Mouse (Mus musculus): ENCODE measurements around the gene D430041D05Rik.
A peak's percentile ranks its signal among the peaks of the same experiment; 100 is the strongest.

D430041D05Rik gene

DNA sequence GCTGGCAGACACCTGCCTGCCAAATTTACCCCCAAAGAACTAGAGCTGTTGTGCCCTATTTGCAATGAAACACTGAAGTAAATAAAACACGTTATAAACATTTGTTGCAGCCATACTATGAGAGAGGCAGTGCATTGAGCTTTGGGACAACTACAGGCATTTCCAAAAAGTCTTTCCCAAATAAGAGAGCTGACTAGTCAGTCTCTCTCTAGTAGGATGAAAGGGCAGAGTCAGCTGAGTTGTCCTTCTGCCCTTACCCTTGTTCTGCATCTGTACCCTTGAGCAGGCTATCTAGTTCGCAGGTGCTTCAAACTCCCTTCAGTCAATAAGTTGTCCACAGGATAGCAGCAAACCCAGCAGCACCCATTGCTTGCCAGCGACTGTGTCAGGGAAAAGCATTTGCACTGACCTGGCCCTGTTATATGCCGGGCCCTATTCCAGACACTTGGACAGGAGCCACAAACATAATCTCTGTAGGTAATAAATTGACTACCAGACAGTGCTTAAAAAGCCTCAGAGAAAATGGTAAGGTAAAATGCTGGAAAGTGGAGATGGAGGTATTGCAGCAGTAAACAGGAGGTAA is at the start of gene D430041D05Rik:
TSS of gene D430041D05Rik (minus strand) at position 51 of the 583 bp plus-strand sequence.
- DNase-seq = no peak

DNA sequence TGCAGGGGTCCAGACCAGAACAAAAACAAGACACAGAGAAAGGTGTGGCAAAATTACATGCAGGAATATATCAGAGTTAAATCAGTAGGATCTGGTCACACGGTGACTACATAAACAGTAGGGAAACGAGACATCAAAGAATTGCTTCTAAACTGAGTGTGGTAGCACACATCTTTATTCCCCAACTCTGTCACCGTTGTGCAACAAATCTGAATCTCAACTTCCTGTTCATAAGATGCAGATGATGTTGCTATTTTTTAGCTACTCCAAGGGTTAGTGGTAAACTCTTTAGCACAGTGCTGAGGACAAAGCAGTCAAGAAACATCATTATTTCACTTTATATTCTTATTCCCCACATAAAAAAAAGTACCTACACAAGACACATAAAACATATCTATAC is 49.2 kb upstream of the D430041D05Rik start:
- no peak for DNase-seq

DNA sequence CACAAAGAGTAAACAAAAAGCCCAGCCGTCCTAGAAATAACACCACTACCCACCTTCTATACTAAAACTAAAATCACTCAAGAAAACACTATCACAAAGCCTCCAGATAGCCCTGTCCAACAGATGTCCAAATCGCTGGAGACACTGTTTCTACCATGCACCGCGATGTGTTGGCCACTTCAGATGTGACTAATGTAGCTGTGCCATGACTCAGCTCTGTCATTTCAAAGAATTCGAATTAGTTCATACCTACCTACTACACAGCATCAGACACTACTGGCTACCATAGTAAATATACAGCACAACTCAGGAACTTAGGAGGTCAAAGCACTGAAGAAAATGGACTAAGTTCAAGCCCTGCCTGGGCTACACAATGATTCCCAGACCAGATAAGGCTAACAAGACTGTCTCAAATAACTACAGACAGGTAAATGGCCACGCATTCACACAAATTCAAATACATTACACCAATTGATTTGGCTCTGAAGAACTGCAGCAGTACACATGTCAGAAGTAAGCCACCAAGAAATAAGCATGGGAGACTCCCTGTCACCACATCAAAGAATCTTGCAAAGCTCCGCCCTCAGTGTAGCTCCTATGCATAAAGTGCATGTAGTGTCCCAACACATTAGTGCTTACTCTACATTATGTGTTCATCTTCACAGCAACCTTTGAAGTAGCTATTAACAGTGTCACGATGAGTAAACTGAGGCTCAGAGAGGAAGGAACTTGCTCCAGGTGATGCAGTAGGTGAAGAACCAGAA is 47.9 kb upstream of the D430041D05Rik start:
- no peak for DNase-seq

DNA sequence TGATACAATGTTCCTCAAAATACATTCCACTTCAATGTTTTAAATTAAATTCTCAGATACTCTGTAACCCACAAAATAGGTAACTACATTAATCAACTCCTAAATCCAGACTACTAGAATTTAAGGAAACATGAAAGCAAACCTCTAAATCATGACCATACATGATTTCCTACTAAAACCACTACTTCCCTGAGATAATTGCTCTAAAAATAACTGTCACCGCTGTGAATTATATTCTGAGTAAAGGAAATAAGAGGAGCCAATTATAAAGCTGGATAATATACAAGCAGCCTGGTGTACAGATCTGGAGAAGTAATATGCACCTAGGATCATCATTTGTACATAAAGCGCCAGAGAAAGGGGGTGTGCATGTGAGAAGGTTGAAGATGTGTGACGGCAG is 46.3 kb upstream of the D430041D05Rik start:
- no peak for DNase-seq

DNA sequence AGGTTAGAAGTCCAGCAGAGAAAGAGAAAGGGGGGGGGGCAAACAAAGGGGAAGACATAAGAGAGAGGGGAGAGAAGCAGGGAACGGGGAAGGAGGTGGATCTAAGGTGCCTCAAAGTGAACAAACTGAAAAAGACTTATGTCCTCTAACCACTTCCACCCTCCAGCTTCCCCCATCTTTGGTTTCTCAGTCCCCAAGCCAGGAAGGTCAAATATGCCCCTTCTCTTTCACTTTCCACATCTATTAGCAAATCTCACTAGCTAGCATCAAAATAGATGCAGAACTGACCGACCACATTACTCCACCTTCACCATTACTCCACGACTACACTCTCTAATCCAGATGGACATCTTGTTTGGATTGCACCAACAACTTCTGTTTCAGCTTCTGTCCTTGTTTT is 39.9 kb upstream of the D430041D05Rik start:
- DNase-seq = no peak

DNA sequence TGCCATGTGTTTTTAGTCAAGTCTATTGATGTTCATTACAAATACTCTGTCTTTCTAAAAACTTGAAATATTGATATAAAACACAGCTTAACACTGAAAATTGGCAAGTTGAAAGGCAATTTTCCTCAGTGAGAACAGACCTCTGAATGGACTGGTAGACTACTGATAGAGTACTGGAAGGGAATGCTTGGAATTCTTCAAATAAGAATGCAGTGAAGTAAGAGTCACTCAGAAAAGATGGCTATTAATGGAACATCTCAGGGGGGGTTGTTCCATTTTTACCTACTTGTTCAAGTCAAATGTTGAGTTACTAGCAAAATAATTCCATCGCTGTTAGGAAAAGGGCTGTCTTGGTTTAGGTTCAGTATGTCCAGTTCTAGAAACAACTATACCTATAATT is 38.4 kb upstream of the D430041D05Rik start:
- no peak for DNase-seq

DNA sequence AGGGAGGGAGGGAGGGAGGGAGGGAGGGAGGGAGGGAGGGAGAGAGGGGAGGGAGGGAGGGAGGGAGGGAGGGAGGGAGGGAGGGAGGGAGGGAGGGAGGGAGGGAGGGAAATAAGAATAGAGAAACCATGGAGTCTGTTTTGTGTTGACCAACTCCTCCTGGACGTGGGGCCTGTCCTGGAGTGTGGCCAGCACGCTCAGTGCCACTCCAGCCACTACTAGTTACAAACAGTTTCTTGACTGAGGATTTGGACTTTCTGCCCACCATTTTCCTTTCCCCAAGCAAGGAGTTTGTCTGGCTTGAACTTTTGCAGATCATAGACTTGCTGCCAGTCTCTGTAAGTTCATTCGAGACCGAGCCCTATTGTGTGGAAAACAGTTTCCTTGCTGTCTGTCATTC is 37.4 kb upstream of the D430041D05Rik start:
- no peak for DNase-seq

DNA sequence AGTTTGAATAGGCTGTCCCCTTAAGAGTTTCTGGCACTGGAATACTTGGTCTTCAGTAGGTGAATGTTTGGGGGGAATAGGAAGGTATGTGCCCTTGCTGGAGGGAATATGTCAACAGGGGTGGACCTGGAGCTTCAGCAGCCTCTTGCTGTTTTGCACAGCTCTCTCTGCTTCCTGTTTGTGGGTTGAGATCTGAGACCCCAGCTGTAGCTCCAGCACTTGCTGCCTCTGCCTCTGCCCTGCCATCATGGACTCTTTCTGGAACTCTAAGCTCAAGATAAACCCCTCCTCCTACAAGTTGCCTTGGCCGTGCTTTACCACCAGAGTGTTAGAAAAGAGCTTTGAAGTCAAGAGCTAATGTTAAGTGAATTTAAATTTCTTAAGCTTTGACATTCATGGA is 35.2 kb upstream of the D430041D05Rik start:
- DNase-seq = peak; percentile 18 to 35

DNA sequence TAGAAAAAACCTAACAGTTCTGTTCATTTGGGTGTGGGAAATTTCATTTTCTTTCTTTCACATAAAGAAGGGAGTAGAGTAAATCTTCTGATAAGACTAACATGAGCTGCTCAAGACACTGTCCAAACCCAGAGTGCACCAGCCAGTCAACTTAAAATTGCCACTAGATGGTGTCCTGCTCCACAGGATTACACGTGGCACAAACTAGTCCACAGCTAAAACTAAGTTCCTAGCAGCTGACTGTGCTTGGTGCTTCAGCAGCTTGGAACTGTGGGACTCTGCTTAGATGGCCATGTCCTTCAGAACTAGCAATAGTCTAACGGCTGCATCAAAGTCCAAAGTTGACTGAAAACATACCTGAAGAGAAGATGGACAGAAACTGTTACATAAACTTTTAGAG is 34.0 kb upstream of the D430041D05Rik start:
- DNase-seq = peak; percentile 26 to 44

DNA sequence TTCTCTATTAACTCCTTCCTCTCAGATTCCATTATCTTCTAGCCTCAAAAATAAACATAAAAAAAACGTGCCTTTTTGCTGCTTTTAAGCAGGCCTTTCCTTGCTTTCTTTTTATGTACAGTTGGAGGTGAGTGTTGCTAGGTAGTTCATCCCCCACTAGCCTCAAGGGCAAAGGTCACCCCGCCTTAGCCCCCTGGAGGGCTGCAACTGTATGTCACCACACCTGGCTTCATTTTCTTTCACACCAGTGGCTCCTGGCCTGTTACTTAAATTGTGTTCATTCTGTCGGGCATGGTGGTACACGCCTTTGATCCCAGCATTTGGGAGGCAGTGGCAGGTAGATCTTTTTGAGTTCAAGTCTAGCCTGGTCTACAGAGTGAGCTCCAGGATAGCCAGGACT is 31.5 kb upstream of the D430041D05Rik start:
- no peak for DNase-seq

DNA sequence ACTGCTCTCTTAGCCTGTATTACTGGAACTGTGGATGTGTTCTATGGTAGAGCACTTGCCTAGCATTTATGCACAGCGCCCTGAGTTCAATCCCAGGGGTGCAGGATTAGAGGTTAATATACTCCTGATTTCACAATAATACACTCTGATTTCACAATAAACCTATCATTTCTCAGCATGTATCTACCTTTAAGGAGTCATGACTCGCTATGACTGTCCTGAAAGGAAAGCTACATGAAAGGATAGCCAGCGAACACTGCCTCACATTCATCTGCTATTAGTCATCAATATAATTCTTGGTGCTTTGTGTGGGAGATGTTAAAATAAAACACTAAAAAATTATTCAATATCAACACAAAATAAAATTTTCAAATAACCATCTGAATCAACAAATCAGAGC is 25.4 kb upstream of the D430041D05Rik start:
- DNase-seq = no peak

DNA sequence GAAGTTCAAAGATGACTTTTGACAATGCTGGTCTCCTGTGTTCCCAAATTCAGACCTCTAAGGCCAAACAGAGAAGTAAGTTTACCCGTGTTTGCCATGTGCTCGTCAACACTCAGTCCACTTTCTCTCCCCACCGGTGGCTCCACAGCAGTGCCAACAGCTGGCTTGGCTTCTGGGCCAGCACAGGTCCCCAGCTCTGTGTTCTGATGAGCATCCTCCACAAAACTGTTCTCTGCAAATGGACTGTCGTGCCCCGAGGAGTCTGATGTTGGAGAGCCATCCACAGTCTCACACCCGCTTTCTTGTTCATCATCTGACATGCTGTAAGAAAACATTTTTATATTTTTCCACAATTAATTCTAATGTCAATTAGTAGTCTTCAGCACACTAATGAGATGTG is 20.3 kb upstream of the D430041D05Rik start:
- no peak for DNase-seq

DNA sequence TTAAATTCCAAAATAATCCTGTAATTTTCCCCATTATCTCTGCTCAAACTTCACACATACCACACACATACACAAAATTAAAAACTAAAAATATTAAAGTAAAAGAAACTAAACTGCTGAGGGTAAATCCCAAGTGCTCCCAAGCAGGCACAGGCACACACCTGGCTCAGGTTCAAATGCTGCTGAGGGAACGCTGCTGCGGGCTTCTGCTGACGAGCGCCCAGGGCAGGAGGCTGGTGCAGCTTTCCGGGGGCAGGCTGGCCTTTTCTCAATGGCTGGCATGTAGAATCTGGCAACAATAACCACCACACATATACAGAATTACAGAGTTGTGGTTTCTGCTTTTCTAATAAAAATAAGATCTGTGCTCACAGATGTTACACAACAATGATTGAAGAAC is 19.8 kb upstream of the D430041D05Rik start:
- DNase-seq = no peak

DNA sequence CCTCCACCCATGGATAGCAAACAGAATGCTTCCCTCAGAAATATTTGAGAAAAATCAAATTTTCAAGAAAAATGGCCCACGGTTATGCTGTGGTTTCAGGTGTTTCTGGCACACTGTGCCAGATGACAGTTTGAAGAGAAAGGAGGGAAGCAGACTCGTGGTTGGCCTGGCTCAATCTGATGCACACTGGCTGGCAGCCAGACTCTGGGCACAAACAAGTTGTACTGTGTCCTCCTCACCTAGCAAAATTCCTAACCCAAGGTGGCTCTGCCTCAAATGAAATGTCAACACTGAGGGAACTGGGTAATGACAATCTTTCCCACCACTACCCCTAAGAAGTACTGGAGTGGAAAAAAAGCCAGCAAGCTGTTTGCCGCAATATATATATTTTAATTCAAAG is 15.3 kb upstream of the D430041D05Rik start:
- no peak for DNase-seq

DNA sequence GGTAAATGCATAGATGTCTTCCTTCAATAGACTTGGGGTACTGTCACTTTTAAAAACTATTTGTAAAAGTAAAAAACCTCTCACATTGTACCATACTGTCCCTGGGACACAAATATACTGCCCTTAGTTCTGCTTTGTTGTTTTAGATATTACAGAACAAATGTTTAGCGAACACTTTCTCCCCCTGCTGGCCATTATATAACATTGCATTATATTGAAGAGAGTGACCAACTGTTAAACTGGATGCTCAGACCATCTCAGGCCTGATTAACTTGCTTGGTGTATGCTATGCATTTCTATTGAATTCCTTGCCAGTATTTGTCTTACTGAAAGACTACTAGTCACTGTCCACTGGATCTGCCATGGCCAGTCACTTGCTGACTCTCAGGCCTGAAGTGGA is 11.4 kb upstream of the D430041D05Rik start:
- DNase-seq = no peak

DNA sequence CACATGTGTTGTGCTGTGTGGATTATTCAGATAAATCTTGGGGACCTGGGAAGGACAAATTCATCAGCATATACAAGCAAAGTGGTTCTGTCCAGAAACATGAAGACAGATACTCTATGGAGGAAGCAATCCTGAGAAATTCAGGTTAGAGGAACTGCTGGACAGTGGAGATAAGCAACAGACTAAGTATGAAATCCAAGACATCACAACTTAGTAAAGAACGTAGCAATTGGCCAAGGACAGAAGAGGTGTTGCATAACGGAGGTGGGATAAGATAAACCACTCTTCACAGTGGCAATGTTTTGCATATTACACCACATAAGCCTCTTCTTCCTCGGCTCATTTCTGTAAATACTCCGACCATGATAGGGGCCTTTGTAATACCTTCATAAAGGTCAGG is 10.0 kb upstream of the D430041D05Rik start:
- DNase-seq = no peak

DNA sequence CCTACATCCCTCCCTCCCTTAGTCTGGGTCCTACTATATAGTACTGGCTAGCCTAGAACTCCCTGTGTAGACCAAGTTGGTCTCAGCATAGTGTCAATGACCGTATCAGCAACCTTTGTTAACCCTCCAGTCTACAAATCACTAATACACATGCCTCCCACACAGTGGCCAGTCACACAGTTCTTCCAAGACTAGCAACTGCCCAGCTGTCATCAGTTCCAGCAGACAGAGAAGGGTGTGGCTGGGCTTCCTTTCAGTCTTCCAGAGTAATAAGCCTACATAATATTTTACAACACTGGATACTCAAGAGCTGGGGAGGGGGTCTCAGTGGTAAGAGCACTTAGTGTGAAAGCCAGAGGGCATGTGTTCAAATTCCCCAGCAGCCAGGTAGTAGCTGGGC is 9.2 kb upstream of the D430041D05Rik start:
- no peak for DNase-seq

DNA sequence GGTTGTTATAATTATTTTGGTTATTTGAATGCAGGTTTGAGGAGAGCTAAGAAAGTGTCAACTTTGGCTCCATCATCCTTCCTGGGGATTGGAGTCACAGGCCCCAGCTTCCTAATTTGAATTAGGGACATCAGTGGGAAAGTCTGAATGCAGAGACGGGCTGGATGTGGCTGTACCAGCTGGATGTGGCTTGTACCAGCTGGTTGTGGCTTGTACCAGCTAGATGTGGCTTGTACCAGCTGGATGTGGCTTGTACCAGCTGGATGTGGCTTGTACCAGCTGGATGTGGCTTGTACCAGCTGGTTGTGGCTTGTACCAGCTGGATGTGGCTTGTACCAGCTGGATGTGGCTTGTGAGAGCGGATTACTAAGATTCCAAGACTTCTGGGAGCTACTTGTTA is 8.6 kb upstream of the D430041D05Rik start:
- DNase-seq = no peak

DNA sequence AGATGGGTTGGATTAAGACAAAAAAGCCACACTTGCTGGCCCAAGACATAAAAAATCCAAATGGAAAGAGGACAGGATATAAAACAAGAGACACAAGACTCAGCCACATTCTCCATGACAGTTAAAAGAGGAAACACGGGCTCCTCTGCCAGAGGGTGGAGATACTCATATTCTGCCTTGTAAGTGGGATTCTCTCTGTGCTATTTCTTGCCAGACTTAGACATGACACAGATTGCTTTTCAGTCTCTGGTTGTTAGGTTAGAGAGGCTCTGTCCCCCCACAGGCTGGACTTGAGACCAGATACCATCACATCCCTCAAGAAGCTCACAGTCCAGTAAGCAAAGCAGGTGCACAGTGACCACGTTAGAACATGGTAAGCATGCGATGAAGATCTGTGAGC is 2.2 kb upstream of the D430041D05Rik start:
- no peak for DNase-seq

DNA sequence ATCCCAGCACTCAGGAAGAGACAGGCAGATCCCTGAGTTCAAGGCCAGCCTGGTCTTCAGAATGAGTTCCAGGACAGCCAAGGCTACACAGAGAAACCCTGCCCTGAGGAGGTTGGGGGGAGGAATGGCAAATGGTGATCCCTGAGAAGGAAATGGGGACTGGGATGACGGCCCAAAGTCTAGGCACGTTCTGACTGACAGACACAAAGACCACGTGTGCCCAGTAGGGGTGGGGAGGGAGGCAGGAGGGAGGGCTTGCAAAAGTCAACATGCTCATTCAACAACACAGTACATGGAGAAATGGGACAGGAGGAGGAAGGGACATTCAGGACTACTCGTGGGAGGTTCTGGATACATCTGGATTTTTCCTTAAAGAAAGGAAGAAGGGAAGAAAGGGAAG is 1.7 kb upstream of the D430041D05Rik start:
- DNase-seq = no peak

DNA sequence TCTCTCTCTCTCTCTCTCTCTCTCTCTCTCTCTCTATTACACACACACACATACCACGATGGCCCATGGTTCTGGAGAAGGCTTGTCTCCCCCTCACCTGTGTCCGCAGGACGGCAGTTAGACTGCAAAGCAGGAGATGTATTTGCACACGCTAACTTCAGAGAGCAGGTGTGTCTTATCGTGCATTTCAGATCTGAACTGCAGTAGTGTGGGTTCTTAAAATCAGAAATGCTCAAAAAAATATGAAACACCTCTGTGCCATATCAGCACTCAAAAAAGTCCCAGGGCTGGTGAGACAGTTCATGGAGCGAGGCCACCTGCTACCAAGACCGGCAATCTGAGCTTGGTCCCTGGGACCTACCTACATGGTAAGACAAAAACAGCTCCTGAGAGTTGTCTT is 993 bp upstream of the D430041D05Rik start:
- peak in 1 of 2 experiments; percentile 47 for DNase-seq

DNA sequence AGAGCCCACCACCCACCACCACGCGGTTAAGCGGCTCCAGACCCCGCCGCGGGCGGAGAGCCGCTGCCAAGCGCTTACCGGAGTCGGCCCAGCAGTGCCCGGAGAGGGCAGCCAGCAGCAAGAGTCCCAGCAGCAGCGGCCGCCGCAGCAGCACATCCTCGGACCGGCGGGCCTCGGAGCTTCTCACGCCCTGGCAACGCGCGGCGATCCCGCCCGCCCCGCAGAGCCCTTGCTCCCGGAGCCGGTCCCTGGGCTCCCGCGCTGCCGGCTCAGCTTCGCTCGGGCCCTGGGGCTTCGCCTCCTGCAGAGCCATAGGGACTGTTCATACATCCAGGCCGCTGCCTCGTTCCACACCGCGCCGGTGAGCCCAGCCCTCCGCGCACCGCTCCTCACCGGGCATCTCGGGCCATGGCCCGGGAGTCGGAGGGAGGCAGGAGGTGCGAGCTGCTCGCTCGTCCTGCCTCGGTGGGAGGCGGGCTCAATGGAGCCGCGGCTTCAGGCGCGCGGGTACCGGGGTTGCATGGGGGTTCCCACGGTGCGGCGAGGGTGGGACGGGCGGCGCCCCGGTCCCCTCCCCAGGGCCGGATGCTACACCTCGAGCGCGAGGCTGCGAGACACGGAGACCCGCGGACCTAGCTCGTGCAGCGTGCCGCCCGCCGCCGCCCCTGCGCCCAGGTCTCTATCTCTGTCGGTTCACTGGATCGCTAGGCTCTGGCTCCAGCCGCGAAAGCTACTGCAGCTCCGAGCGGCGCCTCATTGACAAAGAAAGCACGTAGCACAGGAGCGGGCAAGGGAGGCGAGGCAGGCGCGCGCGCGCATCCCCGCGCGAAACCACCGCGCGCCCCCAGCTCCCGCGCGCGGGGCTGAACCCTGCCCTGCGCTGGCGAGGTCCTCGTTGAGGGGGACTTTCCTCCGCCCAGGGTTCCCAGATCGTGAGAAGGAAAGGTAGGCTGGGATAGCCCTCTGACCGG is 677 bp downstream of the D430041D05Rik start:
- peak; percentile 27 to 32 for DNase-seq

DNA sequence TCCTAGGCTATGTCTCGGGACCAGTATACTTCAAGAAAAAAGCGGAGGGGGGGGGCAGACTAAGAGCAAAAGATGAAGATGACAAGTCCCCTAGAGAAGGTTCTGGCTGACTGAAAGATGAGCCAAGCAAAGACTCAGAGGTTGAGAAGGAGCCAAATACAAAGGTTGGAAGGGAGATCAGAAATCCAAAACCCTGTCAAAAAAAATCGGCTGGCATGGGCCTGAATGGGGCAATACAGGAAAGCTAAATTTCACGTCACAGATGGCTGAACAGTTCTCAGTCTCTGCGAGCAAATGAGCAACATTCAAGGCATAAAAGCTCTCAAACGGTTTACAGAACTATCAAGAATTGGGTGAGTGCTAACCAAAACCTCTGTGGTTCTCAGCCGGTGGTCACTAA is 2.5 kb downstream of the D430041D05Rik start:
- no peak for DNase-seq

DNA sequence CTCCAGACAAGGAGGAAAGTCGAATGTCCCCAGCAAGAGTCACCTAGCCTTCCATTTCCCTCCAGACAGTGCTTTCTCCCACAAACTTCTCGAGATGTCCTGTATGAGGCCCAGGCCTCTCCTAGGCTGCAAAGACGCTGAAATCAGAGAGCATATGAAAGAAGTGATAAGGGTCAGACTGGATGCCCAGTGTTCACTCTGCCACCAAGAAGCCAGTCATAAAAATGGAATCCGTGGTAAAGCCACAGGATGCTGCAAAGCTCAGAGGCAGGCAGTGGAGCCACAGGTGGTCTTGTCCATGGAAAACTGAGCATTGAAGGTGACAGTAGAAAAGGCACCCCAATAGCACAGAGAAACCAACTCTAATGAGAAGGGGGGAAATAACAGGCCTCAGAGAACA is 2.9 kb downstream of the D430041D05Rik start:
- DNase-seq = no peak
